Mouse (Mus musculus): ENCODE measurements around the gene Kat2b.
A peak's percentile ranks its signal among the peaks of the same experiment; 100 is the strongest.
"Not testable (repeated sequence)": the region's sequence is repeated elsewhere in the genome, so short reads cannot be mapped to it uniquely, and the experiment has no call there.

Gene Kat2b

GRCm38 (mm10) chr17:53664267-53664666, 97.6 kb downstream of the Kat2b start:
- no peak for DNase-seq

- DNase-seq = no peak
Measured at GRCm38 (mm10) chr17:53664703-53665382, 98.2 kb downstream of the Kat2b start.

- DNase-seq = peak; percentile 75
Measured at GRCm38 (mm10) chr17:53670453-53670852, 103.8 kb downstream of the Kat2b start.

- no peak for DNase-seq
Measured at GRCm38 (mm10) chr17:53678716-53679115, 112.1 kb downstream of the Kat2b start.

- DNase-seq = no peak
Measured at GRCm38 (mm10) chr17:53688321-53688720, 121.7 kb downstream of the Kat2b start.

- DNase-seq = peak; percentile 100
Measured at GRCm38 (mm10) chr17:53688877-53689802, 122.5 kb downstream of the Kat2b start, which contains the start of gene Sgo1. Gene Sgo1 (minus strand): TSS chr17:53689333.

GRCm38 (mm10) chr17:53689946-53690345, 123.3 kb downstream of the Kat2b start:
- DNase-seq = no peak

- DNase-seq = peak; percentile 86
Measured at GRCm38 (mm10) chr17:53694039-53694438, 127.4 kb downstream of the Kat2b start.

GRCm38 (mm10) chr17:53697521-53697920, 130.9 kb downstream of the Kat2b start:
- DNase-seq = not testable (repeated sequence)

- DNase-seq = no peak
Measured at GRCm38 (mm10) chr17:53714453-53714852, 147.8 kb downstream of the Kat2b start.

- DNase-seq = not testable (repeated sequence)
Measured at GRCm38 (mm10) chr17:53715161-53715560, 148.5 kb downstream of the Kat2b start.

GRCm38 (mm10) chr17:53718474-53718873, 151.8 kb downstream of the Kat2b start:
- DNase-seq = no peak

GRCm38 (mm10) chr17:53718916-53719315, 152.3 kb downstream of the Kat2b start:
- DNase-seq = peak; percentile 90
